11 mouse cellular contexts compared by ENCODE assay signal in genomic region chr19:6420481-6421210, GRCm38 (mm10). TPM values are rescaled to one million over a fixed set of nuclear protein-coding genes. Genes with fewer than 3 reads are reported as not detected.
A peak's percentile ranks its signal among the peaks of the same experiment; 100 is the strongest.
DNase-seq lines count a peak whose midpoint lies in the region; ATAC-seq and TF ChIP-seq lines count a peak whose summit lies in the region.
"Had no signal": no experiment of that assay in that cellular context is flagged by ENCODE, and none has a peak within 500 bp of the region (broad histone marks: within the 10 kb centered on the region; RNA-seq: fewer than 3 reads in every experiment).

No protein-coding gene starts in this region.

- peak overlapping the region; percentile 47 for H3K4me3 ChIP-seq in hindbrain, embryonic 14.5 days (replicated peaks; ENCODE audit: low read length)
- H3K4me3 ChIP-seq in midbrain, postnatal 0 days (ENCODE audit: low read depth, low read length): peak overlapping the region; percentile 61
- H3K4me3 ChIP-seq: stomach, embryonic 15.5 days had no signal

- no peak for TF ChIP-seq CTCF in midbrain, postnatal 0 days (IDR thresholded peaks at IDR 0.05)

- H3K9ac ChIP-seq in hindbrain, embryonic 14.5 days: peak overlapping the region; percentile 80
- H3K9ac ChIP-seq in midbrain, postnatal 0 days (replicated peaks; ENCODE audit: low read length, poor library complexity, severe bottlenecking): peak overlapping the region; percentile 88
- H3K9ac ChIP-seq: lung, embryonic 14.5 days; stomach, embryonic 15.5 days had no signal

- H3K4me1 ChIP-seq in hindbrain, embryonic 14.5 days (replicated peaks; ENCODE audit: control insufficient read depth, insufficient read depth, low read length): peaks cover 80% of the 10 kb centered on the region
- H3K4me1 ChIP-seq in midbrain, postnatal 0 days (ENCODE audit: insufficient read depth, low read length): peaks cover 52% of the 10 kb centered on the region

- WGBS in hindbrain, embryonic 14.5 days: 45% methylated on average over 19 of the region's 19 CpGs
- 53% methylated on average over 18 of the region's 19 CpGs for WGBS in midbrain, postnatal 0 days

- no peak for DNase-seq in cerebellum, adult 11 months
- DNase-seq in cerebellum, postnatal 25 days: peak; percentile 75 to 76
- DNase-seq in hindbrain, embryonic 14.5 days (ENCODE audit: low spot score): no peak
- no peak for DNase-seq in midbrain, postnatal 0 days (ENCODE audit: low spot score)
- no peak for DNase-seq in heart, postnatal 4 days
- no peak for DNase-seq in embryo, embryonic 10.5 days (ENCODE audit: low spot score)
- DNase-seq in thymus, adult 18-20 months: no peak
- DNase-seq: lung, embryonic 14.5 days had no signal

- no peaks in the 10 kb centered on the region for H3K27me3 ChIP-seq in hindbrain, embryonic 14.5 days (ENCODE audit: control insufficient read depth, insufficient read depth, low read length)
- no peaks in the 10 kb centered on the region for H3K27me3 ChIP-seq in midbrain, postnatal 0 days (ENCODE audit: insufficient read depth, low read length)

- peak overlapping the region; percentile 71 for H3K4me2 ChIP-seq in hindbrain, embryonic 14.5 days (replicated peaks)
- peak overlapping the region; percentile 91 for H3K4me2 ChIP-seq in midbrain, postnatal 0 days (ENCODE audit: low read depth, low read length, poor library complexity, severe bottlenecking)
- H3K4me2 ChIP-seq: heart, embryonic 11.5 days; lung, embryonic 14.5 days; stomach, embryonic 15.5 days had no signal

- H3K36me3 ChIP-seq in hindbrain, embryonic 14.5 days (replicated peaks; ENCODE audit: control insufficient read depth, insufficient read depth): no peaks in the 10 kb centered on the region
- H3K36me3 ChIP-seq in midbrain, postnatal 0 days (ENCODE audit: insufficient read depth, low read length): no peaks in the 10 kb centered on the region
- H3K36me3 ChIP-seq: stomach, embryonic 15.5 days had no signal

- ATAC-seq in cerebellum, adult (ENCODE audit: insufficient number of reproducible peaks, low FRiP score, low TSS enrichment): 0 out of 2 replicates have a peak, but pooled peaks have one; percentile 9
- no peak for ATAC-seq in hindbrain, embryonic 14.5 days (ENCODE audit: low FRiP score)
- ATAC-seq in midbrain, postnatal 0 days (ENCODE audit: low FRiP score): no peak

- H3K27ac ChIP-seq in hindbrain, embryonic 14.5 days: 0 out of 2 replicates have a peak overlapping the region, but pooled peaks have one; percentile 7
- 0 out of 2 replicates have a peak overlapping the region, but pooled peaks have one; percentile 93 for H3K27ac ChIP-seq in midbrain, postnatal 0 days (ENCODE audit: low read depth, low read length)
- H3K27ac ChIP-seq: stomach, embryonic 15.5 days had no signal

- no peaks in the 10 kb centered on the region for H3K9me3 ChIP-seq in hindbrain, embryonic 14.5 days (ENCODE audit: control insufficient read depth, low read length)
- no peaks in the 10 kb centered on the region for H3K9me3 ChIP-seq in midbrain, postnatal 0 days (ENCODE audit: low read length)
- H3K9me3 ChIP-seq: stomach, embryonic 15.5 days had no signal

RNA-seq across cellular contexts. Expression of gene Nrxn2, which starts 2.1 kb away (rescaled TPM):
- polyA plus RNA-seq in hindbrain, embryonic 14.5 days (2014; fragmentation: Nextera tagmentation; extraction: Ambion mirVana): 60.6 and 66.4 TPM in 2 replicates
- total RNA-seq in midbrain, postnatal 0 days (2014; rRNA removed): 382 and 409 TPM in 2 replicates
- 74.3 and 75.7 TPM in 2 replicates for polyA plus RNA-seq in midbrain, postnatal 0 days (2015; fragmentation: Nextera tagmentation; extraction: Ambion mirVana)
- total RNA-seq in heart, postnatal 4 days (2021): 1 to 10 TPM; 3.5 to 3.7 TPM

RNA-seq across cellular contexts. Expression of gene Rasgrp2, which starts 21.5 kb away (rescaled TPM):
- 89.2 and 111 TPM in 2 replicates for polyA plus RNA-seq in hindbrain, embryonic 14.5 days (2014; fragmentation: Nextera tagmentation; extraction: Ambion mirVana)
- 250 and 291 TPM in 2 replicates for total RNA-seq in midbrain, postnatal 0 days (2014; rRNA removed)
- 232 and 264 TPM in 2 replicates for polyA plus RNA-seq in midbrain, postnatal 0 days (2015; fragmentation: Nextera tagmentation; extraction: Ambion mirVana)
- 10 to 100 TPM; 42.6 to 45.1 TPM for total RNA-seq in heart, postnatal 4 days (2021)

RNA-seq across cellular contexts. Expression of gene Pygm, which starts 36.4 kb away (rescaled TPM):
- 6.2 and 6.8 TPM in 2 replicates for polyA plus RNA-seq in hindbrain, embryonic 14.5 days (2014; fragmentation: Nextera tagmentation; extraction: Ambion mirVana)
- 16.4 and 25.8 TPM in 2 replicates for total RNA-seq in midbrain, postnatal 0 days (2014; rRNA removed)
- 11.7 and 13.2 TPM in 2 replicates for polyA plus RNA-seq in midbrain, postnatal 0 days (2015; fragmentation: Nextera tagmentation; extraction: Ambion mirVana)
- 100 to 1,000 TPM; 455 to 466 TPM for total RNA-seq in heart, postnatal 4 days (2021)

RNA-seq across cellular contexts. Expression of gene Sf1, which starts 57.2 kb away (rescaled TPM):
- polyA plus RNA-seq in hindbrain, embryonic 14.5 days (2014; fragmentation: Nextera tagmentation; extraction: Ambion mirVana): 103 and 112 TPM in 2 replicates
- 70.5 and 92.2 TPM in 2 replicates for total RNA-seq in midbrain, postnatal 0 days (2014; rRNA removed)
- polyA plus RNA-seq in midbrain, postnatal 0 days (2015; fragmentation: Nextera tagmentation; extraction: Ambion mirVana): 90.2 and 95.5 TPM in 2 replicates
- total RNA-seq in heart, postnatal 4 days (2021): 100 to 1,000 TPM; 181 to 188 TPM

Comparison
In these comparisons a context has a peak if more than half of its experiments do, and no peak if none do; other contexts are left out.
1. DNase-seq: peak in cerebellum, postnatal 25 days (2 of 2); none in cerebellum, adult 11 months (single experiment), hindbrain, embryonic 14.5 days (single experiment), midbrain, postnatal 0 days (single experiment), heart, postnatal 4 days (single experiment), embryo, embryonic 10.5 days (single experiment) and thymus, adult 18-20 months (0 of 2).
2. RNA of gene Nrxn2, which starts 2.1 kb away (total RNA-seq): 382 to 409 TPM in midbrain, postnatal 0 days; 3.5 to 3.7 TPM in heart, postnatal 4 days; every median in the first group is over 10 times any median in the second.
3. RNA of gene Pygm, which starts 36.4 kb away (total RNA-seq): 455 to 466 TPM in heart, postnatal 4 days; 16.4 to 25.8 TPM in midbrain, postnatal 0 days; every median in the first group is over 10 times any median in the second.